Mouse (Mus musculus): ENCODE measurements around the gene Ntf5.

DNA sequence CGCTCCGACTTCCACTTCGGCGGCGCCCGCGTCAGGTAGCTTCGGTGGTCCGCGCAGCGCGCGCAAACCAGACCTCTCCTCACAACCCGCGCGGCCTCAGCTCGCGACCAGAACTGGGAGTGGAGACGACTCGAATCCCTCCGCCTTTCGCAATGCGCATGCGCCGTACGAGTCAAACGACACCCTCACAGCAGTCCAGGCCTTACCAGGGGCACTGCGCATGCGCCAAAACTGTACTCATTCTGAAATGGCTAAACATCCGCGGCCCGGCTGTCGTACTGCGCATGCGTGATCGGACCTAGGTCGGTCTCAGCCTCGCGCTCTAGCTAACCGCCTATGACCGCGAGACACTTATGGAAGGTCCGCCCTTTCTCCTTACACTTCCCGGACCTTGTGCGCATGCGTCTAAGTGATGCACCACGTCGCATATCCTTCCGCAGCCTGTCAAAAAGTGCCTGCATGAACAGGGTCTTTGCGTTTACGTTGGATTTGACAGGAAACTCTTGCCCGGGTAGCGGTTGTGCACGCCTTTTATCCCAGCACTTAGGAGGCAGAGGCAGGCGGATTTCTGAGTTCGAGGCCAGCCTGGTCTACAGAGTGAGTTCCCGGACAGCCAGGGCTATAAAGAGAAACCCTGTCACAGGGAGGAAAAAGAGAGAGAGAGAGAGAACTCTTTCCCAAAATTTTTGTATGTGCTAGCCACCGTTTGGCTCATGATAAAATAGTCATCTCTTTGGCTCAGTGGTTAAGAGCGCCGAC, 17.7 kb upstream of the Ntf5 start, which contains the start of gene Snrnp70:
- TF ChIP-seq CTCF (conservative IDR thresholded peaks at IDR 0.05; ENCODE audit: low read length) (no peak), POU5F1 (IDR thresholded peaks at IDR 0.05; ENCODE audit: borderline replicate concordance, low read length) (no peak), NANOG (IDR thresholded peaks at IDR 0.05; ENCODE audit: borderline replicate concordance, low read length) (no peak)
